ENCODE assay signal across 9 mouse cellular contexts in genomic region chr19:9023021-9023778, GRCm38 (mm10). TPM values are rescaled to one million over a fixed set of nuclear protein-coding genes. Genes with fewer than 3 reads are reported as not detected.
DNase-seq lines count a peak whose midpoint lies in the region; ATAC-seq and TF ChIP-seq lines count a peak whose summit lies in the region.
"Had no signal": no experiment of that assay in that cellular context is flagged by ENCODE, and none has a peak within 500 bp of the region (broad histone marks: within the 10 kb centered on the region; RNA-seq: fewer than 3 reads in every experiment).

No protein-coding gene starts in this region.

- WGBS in lung, postnatal 0 days: 37% methylated on average over 11 of the region's 11 CpGs

- H3K4me1 ChIP-seq in lung, postnatal 0 days (ENCODE audit: insufficient read depth, low read depth, low read length): peaks cover 8% of the 10 kb centered on the region

- H3K9ac ChIP-seq in lung, postnatal 0 days (replicated peaks; ENCODE audit: low read depth): no peak overlapping the region
- H3K9ac ChIP-seq: liver, embryonic 13.5 days had no signal

- no peaks in the 10 kb centered on the region for H3K9me3 ChIP-seq in lung, postnatal 0 days (ENCODE audit: low read length)
- H3K9me3 ChIP-seq: liver, embryonic 13.5 days had no signal

- no peak overlapping the region for H3K4me3 ChIP-seq in lung, postnatal 0 days (ENCODE audit: low read depth, low read length)
- H3K4me3 ChIP-seq: liver, embryonic 13.5 days had no signal

- ATAC-seq in lung, postnatal 0 days: peak; percentile 51

- TF ChIP-seq EP300 in lung, postnatal 0 days (IDR thresholded peaks at IDR 0.05): peak; percentile 60

- peaks cover 7% of the 10 kb centered on the region; the same call in 1 of the 2 replicates for H3K36me3 ChIP-seq in lung, postnatal 0 days (ENCODE audit: insufficient read depth, low read length)
- H3K36me3 ChIP-seq: liver, embryonic 13.5 days had no signal

- no peaks in the 10 kb centered on the region for H3K27me3 ChIP-seq in lung, postnatal 0 days (replicated peaks; ENCODE audit: insufficient read depth, low read length)
- H3K27me3 ChIP-seq: liver, embryonic 13.5 days had no signal

- TF ChIP-seq CTCF in lung, postnatal 0 days (IDR thresholded peaks at IDR 0.05): no peak

- intact Hi-C loops in left cerebral cortex, postnatal 4 days (cut with DNase I): no loop called here

- no peak overlapping the region for H3K4me2 ChIP-seq in lung, postnatal 0 days (replicated peaks; ENCODE audit: low read depth, low read length)
- H3K4me2 ChIP-seq: liver, embryonic 13.5 days had no signal

- DNase-seq in left cerebral cortex, adult 9 months (ENCODE audit: low spot score in 2 of 2): peak; percentile 10 to 41
- DNase-seq in left cerebral cortex, postnatal 4 days: no peak
- DNase-seq in adrenal gland, adult 2 months: peak; percentile 74
- DNase-seq in gastrocnemius, postnatal 25 days: peak; percentile 48
- DNase-seq in kidney, adult 9 months: peak; percentile 41
- DNase-seq in lung, postnatal 0 days (ENCODE audit: low spot score): peak; percentile 56
- no peak for DNase-seq in embryo, embryonic 10 days (ENCODE audit: low spot score)
- DNase-seq in thymus, postnatal 4 days: no peak
- DNase-seq: liver, embryonic 13.5 days had no signal

- peak overlapping the region; percentile 43 for H3K27ac ChIP-seq in lung, postnatal 0 days (ENCODE audit: low read length)
- H3K27ac ChIP-seq: liver, embryonic 13.5 days had no signal

RNA-seq across cellular contexts. Expression of gene Ahnak, which starts 34.1 kb away (rescaled TPM):
- 10 to 100 TPM; 14.0 to 18.5 TPM for total RNA-seq in left cerebral cortex, postnatal 4 days (2021)
- 100 to 1,000 TPM in 1 of 2 experiments, 10 to 100 TPM in 1; 91.1 to 152 TPM for total RNA-seq in adrenal gland, adult 2 months (2021)
- polyA plus RNA-seq in adrenal gland, adult 2 months (2012; rRNA removed): 5.4 and 7.4 TPM in 2 replicates
- 100 to 1,000 TPM; 183 to 204 TPM for total RNA-seq in gastrocnemius, postnatal 25 days (2021)
- 151 and 163 TPM in 2 replicates for polyA plus RNA-seq in lung, postnatal 0 days (2015; fragmentation: Nextera tagmentation; extraction: Ambion mirVana)

RNA-seq across cellular contexts. Expression of gene Eef1g, which starts 56.4 kb away (rescaled TPM):
- 100 to 1,000 TPM; 385 to 398 TPM for total RNA-seq in left cerebral cortex, postnatal 4 days (2021)
- total RNA-seq in adrenal gland, adult 2 months (2021): 100 to 1,000 TPM; 331 to 355 TPM
- polyA plus RNA-seq in adrenal gland, adult 2 months (2012; rRNA removed): 63.8 and 90.8 TPM in 2 replicates
- total RNA-seq in gastrocnemius, postnatal 25 days (2021): 100 to 1,000 TPM; 464 to 492 TPM
- 153 and 159 TPM in 2 replicates for polyA plus RNA-seq in lung, postnatal 0 days (2015; fragmentation: Nextera tagmentation; extraction: Ambion mirVana)

Comparison
In these comparisons a context has a peak if more than half of its experiments do, and no peak if none do; other contexts are left out.
1. DNase-seq: peak in left cerebral cortex, adult 9 months (2 of 2), adrenal gland, adult 2 months (single experiment), gastrocnemius, postnatal 25 days (single experiment), kidney, adult 9 months (single experiment) and lung, postnatal 0 days (single experiment); none in left cerebral cortex, postnatal 4 days (single experiment), embryo, embryonic 10 days (single experiment) and thymus, postnatal 4 days (single experiment).
2. RNA of gene Ahnak, which starts 34.1 kb away (total RNA-seq): 183 to 204 TPM in gastrocnemius, postnatal 25 days and 91.1 to 152 TPM in adrenal gland, adult 2 months; 14.0 to 18.5 TPM in left cerebral cortex, postnatal 4 days; every median in the first group is over 4 times any median in the second.